Mouse (Mus musculus): Measurements from ENCODE around the gene Pycr1.

GRCm38 (mm10) chr11:120643601-120643987 is at the start of gene Pycr1:
- TF ChIP-seq CTCF (IDR thresholded peaks at IDR 0.05; ENCODE audit: low read depth), result no peak
- no peak for TF ChIP-seq EP300 (IDR thresholded peaks at IDR 0.05; ENCODE audit: low read depth)
